Mouse (Mus musculus) C2C12 (cell line): ENCODE measurements around the gene Erich6.

ENCODE experiments used
- CTCF ChIP-seq: IDR thresholded peaks from one replicate; pipeline ENCODE4 v1.5.1; 2011; ENCODE audit not compliant: control insufficient read depth, insufficient read depth, insufficient read length
- MAX ChIP-seq: IDR thresholded peaks from one replicate; pipeline ENCODE4 v1.6.1; 2011; ENCODE audit warnings: mild to moderate bottlenecking, control low read depth

DNA sequence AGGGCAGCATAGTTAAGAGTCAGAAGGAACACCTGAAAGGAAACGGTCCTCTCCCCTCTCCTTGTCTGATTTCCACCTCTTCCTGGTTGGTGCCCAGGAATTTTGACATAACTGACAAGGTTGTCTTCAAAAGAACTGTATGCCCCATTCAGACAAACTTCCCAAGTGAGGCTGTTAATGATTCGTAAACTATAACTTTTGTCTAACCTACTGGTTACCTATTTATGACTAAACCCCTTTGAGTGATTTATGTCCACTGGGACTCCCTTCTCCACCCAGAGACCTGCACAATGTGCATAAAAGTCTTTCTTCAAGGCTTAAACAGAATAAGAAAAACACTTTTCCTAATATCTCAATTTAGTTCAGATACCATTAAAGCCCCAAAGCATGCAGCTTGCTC, 10.2 kb upstream of the Erich6 start:
- TF ChIP-seq CTCF (no peak), MAX (no peak)
